Mouse (Mus musculus): ENCODE data around the gene Rbm43.

DNA sequence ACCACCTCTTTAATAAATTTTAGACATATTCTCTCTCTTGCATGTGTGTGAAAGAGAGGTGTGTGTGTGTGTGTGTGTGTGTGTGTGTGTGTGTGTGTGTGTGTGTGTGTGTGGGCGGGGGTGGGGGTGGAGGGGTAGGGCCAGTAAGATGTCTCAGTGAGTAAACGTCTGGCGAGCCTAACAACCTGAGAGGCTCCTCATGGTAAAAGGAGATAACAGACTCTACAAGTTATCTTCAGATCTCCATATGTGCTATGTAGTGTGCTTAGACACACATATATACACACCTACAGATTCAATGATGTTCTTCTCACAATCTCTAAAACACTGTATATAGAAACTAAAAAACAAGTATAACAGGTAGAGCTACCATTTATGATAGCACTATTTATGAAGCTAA is 3.8 kb upstream of the Rbm43 start:
- no peak for TF ChIP-seq NANOG (IDR thresholded peaks at IDR 0.05; ENCODE audit: borderline replicate concordance, low read length)
- TF ChIP-seq CTCF (conservative IDR thresholded peaks at IDR 0.05; ENCODE audit: low read length) = no peak
- no peak for TF ChIP-seq POU5F1 (IDR thresholded peaks at IDR 0.05; ENCODE audit: borderline replicate concordance, low read length)
